Mouse (Mus musculus): ENCODE results near the gene Tex48. TPM values are rescaled to one million over a fixed set of nuclear protein-coding genes. Genes with fewer than 3 reads are reported as not detected.

Gene Tex48
- polyA plus RNA-seq, 1 experiment from 2014 or later = not detected

DNA sequence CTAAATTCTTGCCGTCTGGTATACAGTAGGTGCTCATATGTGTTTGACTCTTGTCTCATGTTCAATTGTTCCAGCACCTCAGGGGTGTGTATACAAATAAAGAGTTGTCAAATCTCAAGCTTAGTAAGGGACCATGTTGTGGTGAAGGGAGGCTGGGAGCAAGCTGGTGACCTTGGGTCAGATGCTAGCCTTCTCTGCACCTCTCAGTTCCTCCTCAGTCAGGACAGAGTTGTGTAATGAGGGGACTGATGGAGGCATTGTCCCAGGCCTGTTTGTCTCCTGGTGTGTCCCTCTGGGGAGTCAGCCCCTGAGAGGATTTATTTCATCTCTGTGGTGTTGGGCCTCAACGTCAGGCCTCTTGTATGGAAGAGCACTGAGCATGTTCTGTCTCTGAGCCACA lies 36.0 kb downstream of the Tex48 start:
- H3K9me3 ChIP-seq (ENCODE audit: control insufficient read depth, low read length) = no peaks in the 10 kb centered on the region
- H3K36me3 ChIP-seq (ENCODE audit: control insufficient read depth, insufficient read depth, low read length) = no peaks in the 10 kb centered on the region
- no peak overlapping the region for H3K4me3 ChIP-seq (ENCODE audit: low read length)
- peaks cover 3% of the 10 kb centered on the region; the same call in 1 of the 2 replicates for H3K4me1 ChIP-seq (ENCODE audit: control insufficient read depth, insufficient read depth, low read length)
- H3K9ac ChIP-seq (ENCODE audit: low read depth, low read length) = no peak overlapping the region
- no peak overlapping the region for H3K27ac ChIP-seq (ENCODE audit: low read depth, low read length)
- H3K4me2 ChIP-seq (replicated peaks; ENCODE audit: low read depth, low read length) = no peak overlapping the region
- no peak for ATAC-seq (ENCODE audit: low FRiP score, low TSS enrichment)
- no peaks in the 10 kb centered on the region for H3K27me3 ChIP-seq (ENCODE audit: control insufficient read depth, insufficient read depth, low read length)
- WGBS = 73% methylated on average over 2 of the region's 2 CpGs

DNA sequence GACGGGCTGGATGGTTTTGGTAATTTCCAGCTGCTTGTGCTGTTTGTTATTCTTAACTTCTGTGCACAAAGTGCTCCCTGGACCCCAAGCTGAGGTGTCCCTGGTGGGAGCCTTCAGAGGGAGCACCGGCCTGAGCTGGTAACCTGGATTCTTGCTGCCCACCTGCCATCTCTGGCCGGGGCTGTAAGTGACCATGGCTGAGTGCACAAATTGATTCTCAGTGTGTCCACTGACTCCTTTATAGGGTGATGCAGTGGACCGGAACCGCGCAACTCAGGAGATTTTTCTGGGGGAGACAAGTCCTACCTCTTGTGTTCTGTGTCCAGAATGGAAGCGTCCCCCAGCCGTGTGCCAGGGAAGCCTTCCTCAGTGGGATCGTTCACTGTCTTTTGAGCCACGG lies 37.0 kb downstream of the Tex48 start:
- Histone ChIP-seq H3K27me3 (ENCODE audit: control insufficient read depth, insufficient read depth, low read length) (no peaks in the 10 kb centered on the region), H3K4me3 (ENCODE audit: low read length) (no peak overlapping the region), H3K4me2 (replicated peaks; ENCODE audit: low read depth, low read length) (no peak overlapping the region), H3K9ac (ENCODE audit: low read depth, low read length) (no peak overlapping the region), H3K36me3 (ENCODE audit: control insufficient read depth, insufficient read depth, low read length) (no peaks in the 10 kb centered on the region), H3K9me3 (ENCODE audit: control insufficient read depth, low read length) (no peaks in the 10 kb centered on the region), H3K27ac (ENCODE audit: low read depth, low read length) (no peak overlapping the region), H3K4me1 (ENCODE audit: control insufficient read depth, insufficient read depth, low read length) (peaks cover 3% of the 10 kb centered on the region; the same call in 1 of the 2 replicates)
- WGBS = 45% methylated on average over 10 of the region's 10 CpGs
- peak; percentile 62 for ATAC-seq (ENCODE audit: low FRiP score, low TSS enrichment)

DNA sequence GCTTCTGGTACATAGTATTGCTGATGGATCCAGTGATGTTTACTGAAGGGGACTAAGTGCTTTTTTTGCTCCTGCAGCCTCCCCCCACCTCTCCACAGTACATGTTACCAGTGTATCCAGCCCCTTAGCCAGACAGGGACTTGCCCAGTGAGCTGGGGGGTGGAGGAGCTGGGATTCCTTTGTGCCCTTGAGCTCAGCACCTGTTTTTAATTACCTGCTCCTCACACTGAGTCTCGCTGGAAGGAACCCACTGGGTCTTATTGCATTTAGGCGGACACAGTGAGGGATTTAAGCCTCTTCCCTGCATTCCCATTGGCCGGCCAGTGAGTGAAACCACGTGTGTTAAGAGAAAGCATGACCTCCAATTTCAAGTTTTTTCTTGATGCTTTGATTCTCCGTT lies 39.6 kb downstream of the Tex48 start:
- Histone ChIP-seq H3K27me3 (ENCODE audit: control insufficient read depth, insufficient read depth, low read length) (no peaks in the 10 kb centered on the region), H3K4me2 (replicated peaks; ENCODE audit: low read depth, low read length) (no peak overlapping the region), H3K4me3 (ENCODE audit: low read length) (no peak overlapping the region), H3K9me3 (ENCODE audit: control insufficient read depth, low read length) (peaks cover 2% of the 10 kb centered on the region; the same call in 1 of the 2 replicates), H3K9ac (ENCODE audit: low read depth, low read length) (no peak overlapping the region), H3K27ac (ENCODE audit: low read depth, low read length) (no peak overlapping the region), H3K36me3 (ENCODE audit: control insufficient read depth, insufficient read depth, low read length) (no peaks in the 10 kb centered on the region), H3K4me1 (ENCODE audit: control insufficient read depth, insufficient read depth, low read length) (peaks cover 3% of the 10 kb centered on the region; the same call in 1 of the 2 replicates)
- ATAC-seq (ENCODE audit: low FRiP score, low TSS enrichment) = no peak
- 64% methylated on average over 5 of the region's 5 CpGs for WGBS

DNA sequence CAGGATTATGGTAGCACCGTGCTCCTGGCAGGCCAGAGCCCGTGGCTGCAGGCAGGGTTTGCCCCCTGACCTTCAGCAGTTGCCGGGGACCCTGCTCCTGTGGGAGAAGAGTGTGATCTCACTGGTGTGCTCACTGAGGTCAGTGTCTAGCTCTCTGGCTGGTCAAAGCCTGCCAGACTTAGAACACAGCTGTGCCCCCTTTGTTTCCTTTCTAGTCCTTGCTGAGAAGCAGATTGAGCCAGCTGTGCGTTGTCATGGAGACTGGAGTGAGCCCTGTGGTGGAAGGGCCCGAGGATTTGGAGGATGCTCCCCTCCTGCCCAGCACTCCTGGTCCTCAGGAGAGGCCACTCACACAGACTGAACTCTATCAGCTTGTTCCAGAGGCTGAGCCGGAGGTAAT lies 42.1 kb downstream of the Tex48 start:
- no peaks in the 10 kb centered on the region for H3K4me1 ChIP-seq (ENCODE audit: control insufficient read depth, insufficient read depth, low read length)
- no peak overlapping the region for H3K9ac ChIP-seq (ENCODE audit: low read depth, low read length)
- H3K27me3 ChIP-seq (ENCODE audit: control insufficient read depth, insufficient read depth, low read length) = no peaks in the 10 kb centered on the region
- H3K4me2 ChIP-seq (replicated peaks; ENCODE audit: low read depth, low read length) = no peak overlapping the region
- H3K9me3 ChIP-seq (ENCODE audit: control insufficient read depth, low read length) = peaks cover 5% of the 10 kb centered on the region; the same call in 1 of the 2 replicates
- peak; percentile 43; the same call in 1 of the 2 replicates for ATAC-seq (ENCODE audit: low FRiP score, low TSS enrichment)
- 49% methylated on average over 6 of the region's 6 CpGs for WGBS
- no peaks in the 10 kb centered on the region for H3K36me3 ChIP-seq (ENCODE audit: control insufficient read depth, insufficient read depth, low read length)
- no peak overlapping the region for H3K4me3 ChIP-seq (ENCODE audit: low read length)
- H3K27ac ChIP-seq (ENCODE audit: low read depth, low read length) = no peak overlapping the region

DNA sequence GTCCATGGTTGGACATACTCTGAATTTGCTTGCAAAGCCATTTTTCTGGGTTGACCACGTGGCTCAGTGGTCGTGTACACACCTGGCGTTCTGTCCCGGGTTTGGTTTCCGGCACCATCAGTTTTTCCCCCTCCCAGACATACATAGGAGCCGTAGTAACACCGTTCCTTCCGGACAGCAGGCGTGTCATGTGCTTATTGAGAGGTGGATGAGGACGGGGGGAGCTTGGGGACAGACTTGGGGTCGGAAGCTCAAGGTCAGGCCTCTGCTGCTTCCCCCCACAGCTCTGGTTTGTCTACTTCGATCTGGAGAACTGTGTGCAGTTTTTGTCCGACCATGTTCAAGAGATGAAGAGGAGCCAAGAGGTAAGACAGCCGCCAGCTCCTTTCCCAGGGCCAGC lies 42.6 kb downstream of the Tex48 start:
- Histone ChIP-seq H3K9ac (ENCODE audit: low read depth, low read length) (no peak overlapping the region), H3K9me3 (ENCODE audit: control insufficient read depth, low read length) (peaks cover 5% of the 10 kb centered on the region; the same call in 1 of the 2 replicates), H3K27me3 (ENCODE audit: control insufficient read depth, insufficient read depth, low read length) (no peaks in the 10 kb centered on the region), H3K27ac (ENCODE audit: low read depth, low read length) (no peak overlapping the region), H3K36me3 (ENCODE audit: control insufficient read depth, insufficient read depth, low read length) (no peaks in the 10 kb centered on the region), H3K4me2 (replicated peaks; ENCODE audit: low read depth, low read length) (no peak overlapping the region), H3K4me3 (ENCODE audit: low read length) (no peak overlapping the region), H3K4me1 (ENCODE audit: control insufficient read depth, insufficient read depth, low read length) (no peaks in the 10 kb centered on the region)
- WGBS = 86% methylated on average over 14 of the region's 14 CpGs
- no peak for ATAC-seq (ENCODE audit: low FRiP score, low TSS enrichment)

DNA sequence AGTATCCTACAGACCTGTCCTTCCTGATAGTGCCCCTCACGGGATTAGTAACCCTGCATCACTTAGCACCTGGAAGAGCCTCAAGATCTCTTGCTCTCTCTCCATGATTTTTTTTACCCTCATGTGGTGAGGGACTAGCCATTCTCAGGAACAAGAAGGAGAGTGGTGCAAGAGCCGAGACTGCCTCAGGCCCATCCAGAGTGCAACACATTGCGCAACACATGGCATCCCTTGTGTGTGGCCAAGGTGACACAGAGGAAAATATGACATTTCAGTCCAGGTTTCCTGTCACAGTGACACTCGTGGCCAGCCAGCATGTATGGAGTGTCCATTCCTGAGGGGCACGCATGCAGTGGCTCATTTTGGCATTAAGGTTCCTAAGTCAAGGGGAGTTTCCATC lies 49.6 kb downstream of the Tex48 start:
- 89% methylated on average over 5 of the region's 5 CpGs for WGBS
- Histone ChIP-seq H3K9ac (ENCODE audit: low read depth, low read length) (no peak overlapping the region), H3K4me2 (replicated peaks; ENCODE audit: low read depth, low read length) (no peak overlapping the region), H3K36me3 (ENCODE audit: control insufficient read depth, insufficient read depth, low read length) (no peaks in the 10 kb centered on the region), H3K9me3 (ENCODE audit: control insufficient read depth, low read length) (peaks cover 6% of the 10 kb centered on the region; the same call in 1 of the 2 replicates), H3K27me3 (ENCODE audit: control insufficient read depth, insufficient read depth, low read length) (no peaks in the 10 kb centered on the region), H3K27ac (ENCODE audit: low read depth, low read length) (no peak overlapping the region), H3K4me3 (ENCODE audit: low read length) (no peak overlapping the region), H3K4me1 (ENCODE audit: control insufficient read depth, insufficient read depth, low read length) (no peaks in the 10 kb centered on the region)
- no peak for ATAC-seq (ENCODE audit: low FRiP score, low TSS enrichment)

DNA sequence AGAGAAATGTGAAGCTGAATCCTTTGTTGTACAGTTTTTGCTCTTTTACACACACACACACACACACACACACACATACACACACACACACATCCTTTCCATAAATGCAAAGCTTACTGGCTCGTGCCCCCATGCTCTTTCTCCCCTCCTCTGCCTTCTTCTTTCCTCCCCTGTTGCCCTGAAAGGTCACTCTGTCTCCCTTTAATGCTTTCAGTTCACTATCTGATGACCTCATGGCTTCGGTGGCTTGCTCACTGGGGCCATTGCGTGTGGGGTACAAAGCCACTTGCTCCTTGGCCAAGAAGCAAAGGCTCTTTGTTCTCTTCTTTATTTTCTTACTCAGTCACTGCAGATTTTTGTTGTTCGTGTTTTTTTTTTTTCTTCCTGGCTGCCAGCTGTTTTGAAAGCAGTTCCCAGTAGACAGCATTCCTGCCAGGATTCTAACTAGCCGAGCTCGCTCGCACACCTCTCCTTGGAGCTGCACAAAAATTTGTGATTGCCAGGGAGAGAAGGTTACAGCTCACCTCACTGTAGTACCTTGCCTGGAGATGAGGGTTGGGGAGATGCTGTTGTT lies 51.9 kb downstream of the Tex48 start:
- Histone ChIP-seq H3K36me3 (ENCODE audit: control insufficient read depth, insufficient read depth, low read length) (no peaks in the 10 kb centered on the region), H3K9ac (ENCODE audit: low read depth, low read length) (no peak overlapping the region), H3K4me1 (ENCODE audit: control insufficient read depth, insufficient read depth, low read length) (no peaks in the 10 kb centered on the region), H3K9me3 (ENCODE audit: control insufficient read depth, low read length) (peaks cover 3% of the 10 kb centered on the region; the same call in 1 of the 2 replicates), H3K4me3 (ENCODE audit: low read length) (no peak overlapping the region), H3K27ac (ENCODE audit: low read depth, low read length) (no peak overlapping the region), H3K4me2 (replicated peaks; ENCODE audit: low read depth, low read length) (no peak overlapping the region), H3K27me3 (ENCODE audit: control insufficient read depth, insufficient read depth, low read length) (no peaks in the 10 kb centered on the region)
- ATAC-seq (ENCODE audit: low FRiP score, low TSS enrichment) = no peak
- 34% methylated on average over 7 of the region's 7 CpGs for WGBS

DNA sequence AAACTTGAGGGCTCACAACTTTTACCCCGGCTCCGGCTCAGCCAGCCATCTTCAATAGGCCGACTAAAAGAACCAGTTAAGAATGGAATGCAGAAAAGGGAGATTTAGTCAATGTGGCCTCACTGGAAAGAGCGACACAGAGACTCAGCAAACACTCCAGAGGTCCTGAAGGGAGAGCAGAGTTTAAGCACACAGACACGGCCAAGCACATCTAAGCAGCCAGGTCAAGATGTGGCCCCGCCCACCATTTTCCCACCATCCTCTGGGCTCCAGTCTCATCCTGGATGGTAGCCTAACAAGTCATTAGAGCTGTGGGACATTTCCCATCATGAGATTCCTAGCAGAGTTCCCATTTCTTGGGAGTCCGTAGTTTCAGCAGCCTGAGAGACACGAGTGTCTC lies 52.9 kb downstream of the Tex48 start:
- Histone ChIP-seq H3K4me1 (ENCODE audit: control insufficient read depth, insufficient read depth, low read length) (no peaks in the 10 kb centered on the region), H3K27me3 (ENCODE audit: control insufficient read depth, insufficient read depth, low read length) (no peaks in the 10 kb centered on the region), H3K9me3 (ENCODE audit: control insufficient read depth, low read length) (peaks cover 3% of the 10 kb centered on the region; the same call in 1 of the 2 replicates), H3K4me3 (ENCODE audit: low read length) (no peak overlapping the region), H3K9ac (ENCODE audit: low read depth, low read length) (no peak overlapping the region), H3K4me2 (replicated peaks; ENCODE audit: low read depth, low read length) (no peak overlapping the region), H3K36me3 (ENCODE audit: control insufficient read depth, insufficient read depth, low read length) (no peaks in the 10 kb centered on the region), H3K27ac (ENCODE audit: low read depth, low read length) (no peak overlapping the region)
- 89% methylated on average over 8 of the region's 8 CpGs for WGBS
- ATAC-seq (ENCODE audit: low FRiP score, low TSS enrichment) = no peak

DNA sequence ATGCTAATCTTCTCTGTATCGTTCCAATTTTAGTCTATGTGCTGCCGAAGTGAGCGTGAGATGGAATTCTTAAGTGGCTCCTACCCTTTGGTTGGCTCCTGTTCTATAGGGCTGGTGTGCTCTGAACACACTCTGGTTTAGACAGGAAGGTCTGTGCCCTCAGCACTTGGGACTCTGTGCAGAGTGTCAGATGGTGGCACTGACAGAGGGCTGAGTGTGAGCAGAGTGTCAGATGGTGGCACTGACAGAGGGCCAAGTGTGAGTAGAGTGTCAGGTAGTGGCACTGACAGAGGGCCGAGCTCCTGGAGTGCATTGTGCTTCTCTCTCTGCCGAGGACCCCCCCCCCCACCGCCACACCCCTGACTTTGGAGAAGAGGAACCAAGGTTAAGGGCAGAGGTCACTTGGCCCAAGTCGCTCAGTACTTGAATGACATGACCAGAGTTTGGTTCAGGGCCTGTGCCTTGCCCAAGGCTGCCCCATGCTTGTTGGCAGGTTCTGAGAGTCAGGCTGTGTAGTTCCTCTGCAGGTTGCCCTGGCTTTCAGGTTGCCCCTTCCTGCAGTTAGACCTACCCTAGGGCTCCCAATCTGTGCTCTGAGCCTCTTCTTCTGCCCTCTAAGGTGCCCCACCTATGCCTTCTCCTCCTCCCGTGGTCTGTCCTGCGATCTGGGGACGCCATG lies 54.4 kb downstream of the Tex48 start:
- H3K27me3 ChIP-seq (ENCODE audit: control insufficient read depth, insufficient read depth, low read length) = no peaks in the 10 kb centered on the region
- no peaks in the 10 kb centered on the region for H3K36me3 ChIP-seq (ENCODE audit: control insufficient read depth, insufficient read depth, low read length)
- H3K9ac ChIP-seq (ENCODE audit: low read depth, low read length) = no peak overlapping the region
- no peak overlapping the region for H3K4me3 ChIP-seq (ENCODE audit: low read length)
- no peak overlapping the region for H3K27ac ChIP-seq (ENCODE audit: low read depth, low read length)
- WGBS = 87% methylated on average over 10 of the region's 10 CpGs
- no peak overlapping the region for H3K4me2 ChIP-seq (replicated peaks; ENCODE audit: low read depth, low read length)
- H3K9me3 ChIP-seq (ENCODE audit: control insufficient read depth, low read length) = no peaks in the 10 kb centered on the region
- H3K4me1 ChIP-seq (ENCODE audit: control insufficient read depth, insufficient read depth, low read length) = no peaks in the 10 kb centered on the region
- no peak for ATAC-seq (ENCODE audit: low FRiP score, low TSS enrichment)
